Mouse (Mus musculus) cerebellum, adult 18-20 months (tissue): Measurements from ENCODE around the gene Apeh.

Experiments
- DNase-seq, 2 experiments: peaks; one replicate each; pipeline ENCODE4 v3.0.0; 2021

Gene Apeh

GRCm38 (mm10) chr9:108073141-108073930, 21.1 kb downstream of the Apeh start:
- DNase-seq = peak; percentile 81 to 90

DNA sequence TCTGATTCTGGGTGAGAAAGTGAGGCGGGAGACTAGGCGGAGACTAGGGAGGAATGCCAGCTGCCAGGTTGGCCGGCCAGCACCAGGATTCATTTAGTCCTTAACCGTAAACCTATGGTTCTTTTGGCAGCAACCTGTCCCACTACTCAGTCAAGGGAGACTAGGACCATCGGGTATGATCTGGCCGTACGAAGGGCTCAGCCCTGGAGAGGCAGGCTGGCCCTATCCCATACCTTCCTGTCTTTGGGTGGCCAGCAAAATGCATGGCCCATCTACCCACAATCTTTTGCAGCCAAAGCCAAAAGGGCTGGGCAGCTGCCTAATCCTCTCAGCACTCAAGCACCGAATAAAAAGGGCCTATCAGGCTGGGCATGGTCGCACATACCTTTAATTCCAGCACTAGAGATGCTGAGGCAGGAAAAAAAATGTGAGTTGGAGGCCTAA, 21.9 kb downstream of the Apeh start:
- peak; percentile 63 to 66 for DNase-seq

- DNase-seq = no peak
Measured at GRCm38 (mm10) chr9:108071801-108072200, 22.6 kb downstream of the Apeh start.

- peak in 1 of 2 experiments; percentile 28 for DNase-seq
Measured at GRCm38 (mm10) chr9:108069529-108069928, 24.9 kb downstream of the Apeh start.

GRCm38 (mm10) chr9:108069007-108069406, 25.4 kb downstream of the Apeh start:
- DNase-seq = peak in 1 of 2 experiments; percentile 25

GRCm38 (mm10) chr9:108067900-108068299, 26.5 kb downstream of the Apeh start:
- DNase-seq = peak; percentile 92 to 93

GRCm38 (mm10) chr9:108067199-108067598, 27.2 kb downstream of the Apeh start:
- DNase-seq = peak in 1 of 2 experiments; percentile 41

GRCm38 (mm10) chr9:108065491-108066011, 28.9 kb downstream of the Apeh start:
- DNase-seq = peak; percentile 87 to 88

DNA sequence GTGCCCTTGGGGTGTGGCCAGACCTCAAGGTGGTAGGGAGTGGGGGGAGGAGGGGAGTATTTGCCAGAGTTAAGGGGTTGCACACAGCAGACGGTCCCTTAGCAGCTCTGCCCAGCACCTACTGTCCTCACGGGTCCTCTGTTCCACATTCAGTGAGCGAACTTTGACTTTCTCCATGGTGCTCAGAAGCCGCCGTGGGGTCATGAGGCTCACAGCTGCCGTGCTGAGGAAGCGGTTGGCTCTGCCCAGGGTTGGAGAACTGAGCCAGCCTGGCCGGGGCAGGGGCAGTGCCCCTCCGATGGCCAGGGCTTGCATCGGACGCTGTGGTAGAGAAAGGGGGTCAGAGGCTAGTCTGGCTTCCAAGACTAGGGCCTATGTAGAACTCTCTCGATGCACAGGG, 31.0 kb downstream of the Apeh start:
- no peak for DNase-seq

DNA sequence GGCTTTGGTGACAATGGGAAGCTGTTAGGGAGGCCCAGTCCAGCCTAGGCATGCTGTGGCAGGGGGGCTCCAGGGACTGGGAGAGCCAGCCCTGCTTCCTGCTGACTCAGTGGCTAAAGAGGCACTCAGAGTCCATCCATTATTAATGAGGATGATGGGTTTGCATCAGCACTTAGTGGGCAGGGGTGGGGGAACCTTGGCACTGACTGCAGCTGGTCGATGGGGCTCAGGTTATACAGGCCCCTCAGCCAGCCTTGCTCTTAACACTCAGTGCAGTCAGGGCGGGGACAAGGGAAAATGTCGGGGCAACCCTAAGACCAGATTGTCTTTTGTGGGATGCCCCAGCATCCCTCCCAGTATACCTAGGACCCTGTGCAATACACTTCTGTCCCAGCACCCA, 32.3 kb downstream of the Apeh start:
- DNase-seq = no peak

GRCm38 (mm10) chr9:108058291-108058690, 36.1 kb downstream of the Apeh start:
- DNase-seq = peak in 1 of 2 experiments; percentile 13

DNA sequence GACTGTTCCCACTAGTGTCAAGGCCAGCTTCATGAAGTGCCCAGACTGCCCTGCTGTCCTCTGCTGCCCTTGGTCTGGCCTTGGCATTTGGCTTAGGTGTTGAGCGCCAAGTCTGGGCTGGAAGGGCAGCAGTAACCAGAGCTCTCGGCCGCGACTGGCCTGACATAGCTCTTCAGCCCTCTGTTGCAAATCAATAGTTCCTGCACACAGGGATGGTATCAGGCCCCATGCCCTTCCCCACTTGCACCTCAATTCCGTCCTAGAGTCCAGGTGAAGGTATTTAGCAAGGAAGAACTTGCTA, 37.2 kb downstream of the Apeh start:
- peak in 1 of 2 experiments; percentile 7 for DNase-seq

- DNase-seq = peak; percentile 6 to 15
Measured at GRCm38 (mm10) chr9:108056361-108057261, 37.8 kb downstream of the Apeh start.

DNA sequence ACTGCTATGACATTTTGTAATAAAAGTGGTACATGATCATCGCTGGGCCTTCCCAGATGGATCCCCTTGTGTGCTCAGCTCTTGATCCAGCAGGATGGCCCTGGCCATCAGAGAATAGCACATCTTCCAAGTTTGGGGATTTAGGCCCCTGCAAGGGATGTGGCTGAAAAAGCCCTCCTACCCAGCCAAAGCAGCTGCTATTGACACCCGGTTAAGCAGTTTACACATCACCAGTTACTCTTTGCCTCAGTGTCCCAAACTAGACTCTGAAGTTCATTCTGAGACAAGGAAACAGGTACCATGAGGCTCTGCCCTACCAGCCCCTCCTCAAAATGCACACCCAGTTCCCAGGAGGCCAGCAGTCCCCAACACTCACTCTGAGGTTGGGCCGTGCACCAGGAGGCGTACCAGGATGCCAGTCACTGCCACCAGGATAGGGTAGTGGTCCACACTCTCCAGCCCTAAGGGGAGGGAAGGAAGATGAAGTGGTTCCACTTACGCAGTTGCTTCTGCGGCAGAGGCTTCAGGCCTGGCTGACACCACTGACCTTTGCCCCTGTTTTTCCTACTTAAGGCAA, 38.7 kb downstream of the Apeh start:
- DNase-seq = no peak

DNA sequence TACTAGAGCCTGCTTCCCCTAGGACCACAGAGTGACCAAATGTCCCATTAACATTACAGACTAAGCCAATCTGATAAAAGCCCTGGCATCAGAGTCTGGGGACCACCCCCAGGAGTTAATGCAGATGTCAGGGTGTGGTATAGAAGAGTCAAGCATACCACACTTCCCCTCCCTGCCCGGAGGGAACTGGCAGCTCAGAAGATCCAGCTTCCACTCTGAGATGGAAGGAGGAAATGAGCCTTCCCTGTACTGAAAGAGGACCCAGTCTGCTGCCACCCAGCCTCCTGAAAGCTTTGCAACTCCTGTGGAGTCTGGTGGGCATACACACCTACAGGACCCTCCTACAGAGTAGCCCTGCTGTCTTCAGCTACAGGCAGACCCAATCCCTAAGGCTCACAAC, 39.3 kb downstream of the Apeh start:
- DNase-seq = no peak

DNA sequence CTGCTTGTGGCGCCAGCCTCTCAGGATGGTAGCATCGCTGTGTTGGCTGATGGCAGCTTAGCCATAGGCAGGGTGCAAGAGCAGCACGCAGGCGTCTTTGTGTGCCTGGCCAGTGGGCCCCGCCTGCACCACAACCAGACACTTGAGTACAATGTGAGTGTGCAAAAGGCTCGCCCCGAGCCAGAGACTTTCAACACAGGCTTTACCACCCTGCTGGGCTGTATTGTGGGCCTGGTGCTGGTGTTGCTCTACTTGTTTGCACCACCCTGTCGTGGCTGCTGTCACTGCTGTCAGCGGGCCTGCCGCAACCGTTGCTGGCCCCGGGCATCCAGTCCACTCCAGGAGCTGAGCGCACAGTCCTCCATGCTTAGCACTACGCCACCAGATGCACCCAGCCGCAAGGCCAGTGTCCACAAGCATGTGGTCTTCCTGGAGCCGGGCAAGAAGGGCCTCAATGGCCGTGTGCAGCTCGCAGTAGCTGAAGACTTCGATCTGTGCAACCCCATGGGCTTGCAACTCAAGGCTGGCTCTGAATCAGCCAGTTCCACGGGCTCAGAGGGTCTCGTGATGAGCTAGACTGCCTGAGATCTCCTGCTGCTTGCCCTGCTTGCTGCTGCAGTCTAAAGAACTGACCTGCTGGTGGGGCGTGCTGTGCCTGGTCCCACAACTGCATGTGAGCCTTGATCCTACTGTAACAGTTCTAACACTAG, 39.9 kb downstream of the Apeh start:
- DNase-seq = peak in 1 of 2 experiments; percentile 7

GRCm38 (mm10) chr9:108053665-108054225, 40.7 kb downstream of the Apeh start:
- peak; percentile 19 to 40 for DNase-seq

DNA sequence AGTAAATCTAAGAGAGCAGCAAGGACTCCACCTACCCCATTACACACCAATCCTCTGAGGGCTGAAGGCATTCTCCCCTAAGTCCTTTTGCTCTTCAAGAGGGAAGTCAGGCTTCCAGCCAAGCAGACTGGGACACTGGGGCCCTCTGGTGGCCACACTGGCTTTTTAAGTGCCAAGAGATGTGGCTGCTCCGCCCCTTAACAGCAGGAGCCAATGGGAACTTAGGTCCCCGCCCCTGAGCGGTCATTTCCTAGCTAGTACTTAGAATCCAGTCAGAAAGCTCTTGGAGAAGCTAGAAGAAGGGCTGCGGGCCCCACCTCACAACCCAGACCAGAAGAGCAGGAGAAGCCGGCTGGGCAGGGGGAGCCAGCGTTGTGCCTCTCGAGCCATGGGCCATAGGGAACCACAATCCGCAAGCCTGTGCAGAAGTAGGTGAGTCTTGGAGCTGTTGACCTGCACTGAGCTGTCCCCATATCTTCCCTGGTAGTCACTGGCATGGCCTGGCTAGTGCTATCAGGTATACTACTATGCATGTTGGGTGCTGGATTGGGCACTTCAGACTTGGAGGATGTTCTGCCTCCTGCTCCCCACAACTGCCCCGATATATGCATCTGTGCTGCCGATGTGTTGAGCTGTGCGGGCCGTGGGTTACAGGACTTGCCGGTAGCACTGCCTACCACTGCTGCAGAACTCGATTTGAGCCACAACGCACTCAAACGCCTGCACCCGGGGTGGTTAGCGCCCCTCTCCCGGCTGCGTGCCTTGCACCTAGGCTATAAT, 41.3 kb downstream of the Apeh start, which contains the start of gene Amigo3:
Gene Amigo3 (plus strand): TSS at position 275 of the 780 bp plus-strand sequence.
- peak; percentile 94 to 95 for DNase-seq

DNA sequence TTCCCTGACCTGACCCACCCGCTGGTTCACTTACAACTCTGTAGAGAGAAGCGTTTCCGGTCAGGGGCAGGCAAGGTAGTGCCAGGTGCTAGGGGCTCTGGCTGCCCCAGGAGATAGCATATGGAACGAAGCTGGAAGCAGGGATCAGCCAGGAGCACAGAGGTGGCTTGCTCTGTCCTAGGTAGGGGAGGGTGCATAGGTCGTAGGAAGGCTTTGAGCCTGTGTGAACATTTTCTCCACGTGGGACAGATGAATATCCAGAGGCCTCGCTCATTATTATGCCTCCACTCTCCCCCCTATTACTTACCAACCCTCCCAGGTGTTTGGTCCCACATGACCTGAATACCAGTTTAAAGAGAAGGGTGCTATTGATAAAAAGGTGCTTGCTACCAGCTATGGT, 42.0 kb downstream of the Apeh start:
- DNase-seq = peak in 1 of 2 experiments; percentile 9

DNA sequence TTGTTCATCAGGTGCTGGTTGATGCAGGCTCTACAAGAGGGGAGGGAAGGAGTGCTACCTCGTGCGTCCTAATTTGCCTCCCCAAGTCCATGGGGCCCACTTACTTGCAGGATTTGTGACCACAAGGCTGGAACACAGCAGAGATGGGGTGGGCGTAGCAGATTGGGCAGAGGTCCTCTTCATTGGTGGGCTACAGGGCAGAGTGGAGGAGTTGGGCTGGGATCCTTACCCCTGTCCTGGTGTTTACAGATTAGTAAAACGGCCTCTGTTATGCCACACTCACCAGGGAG, 42.5 kb downstream of the Apeh start:
- peak in 1 of 2 experiments; percentile 15 for DNase-seq

- DNase-seq = peak in 1 of 2 experiments; percentile 13
Measured at GRCm38 (mm10) chr9:108051184-108051930, 43.0 kb downstream of the Apeh start.
